Comparison of ENCODE assay signal across 21 mouse cellular contexts in genomic region chr11:120442765-120443280, GRCm38 (mm10). TPM values are rescaled to one million over a fixed set of nuclear protein-coding genes. Genes with fewer than 3 reads are reported as not detected.
"Had no signal": no experiment of that assay in that cellular context is flagged by ENCODE, and none has a peak within 500 bp of the region (broad histone marks: within the 10 kb centered on the region; RNA-seq: fewer than 3 reads in every experiment).

No protein-coding gene starts in this region.

- H3K4me3 ChIP-seq: kidney, embryonic 15.5 days; limb, embryonic 10.5 days; limb, embryonic 13.5 days; liver, embryonic 15.5 days; midbrain, embryonic 13.5 days had no signal

- DNase-seq: kidney, adult 11 months; kidney, postnatal 10 days; liver; lung, adult 2 months; lung, postnatal 14 days; lung, postnatal 4 days; thymus, adult 2 months; thymus, postnatal 14 days; thymus, postnatal 4 days had no signal

- H3K36me3 ChIP-seq: kidney, embryonic 15.5 days; limb, embryonic 10.5 days; limb, embryonic 13.5 days; liver, embryonic 15.5 days; midbrain, embryonic 13.5 days had no signal

- ATAC-seq: inflammation-experienced regulatory T-cells, adult 6 months; midbrain, embryonic 13.5 days had no signal

- H3K27me3 ChIP-seq: kidney, embryonic 15.5 days; limb, embryonic 13.5 days; liver, embryonic 15.5 days; midbrain, embryonic 13.5 days had no signal

- H3K9me3 ChIP-seq: kidney, embryonic 15.5 days; limb, embryonic 10.5 days; limb, embryonic 13.5 days; liver, embryonic 15.5 days; midbrain, embryonic 13.5 days had no signal

- H3K9ac ChIP-seq: kidney, embryonic 15.5 days; limb, embryonic 13.5 days; liver, embryonic 15.5 days; midbrain, embryonic 13.5 days had no signal

- H3K4me1 ChIP-seq: limb, embryonic 10.5 days; limb, embryonic 13.5 days; midbrain, embryonic 13.5 days had no signal

- H3K4me2 ChIP-seq: kidney, embryonic 15.5 days; limb, embryonic 13.5 days; liver, embryonic 15.5 days; midbrain, embryonic 13.5 days had no signal

- H3K27ac ChIP-seq: kidney, embryonic 15.5 days; limb, embryonic 10.5 days; limb, embryonic 13.5 days; liver, embryonic 15.5 days; midbrain, embryonic 13.5 days had no signal

RNA-seq across cellular contexts. Expression of gene Tspan10, which starts 0.4 kb away (rescaled TPM):
- total RNA-seq: megakaryocyte progenitor cell, adult 5-6 weeks had no signal
- polyA plus RNA-seq: kidney, embryonic 15.5 days; limb, embryonic 10.5 days; limb, embryonic 13.5 days; liver, embryonic 15.5 days; lung, embryonic 16.5 days; midbrain, embryonic 13.5 days; midbrain, postnatal 0 days; neural tube, embryonic 11.5 days; neural tube, embryonic 14.5 days; stomach, embryonic 16.5 days had no signal

RNA-seq across cellular contexts. Expression of gene Pde6g, which starts 10.5 kb away (rescaled TPM):
- total RNA-seq: midbrain, postnatal 0 days had no signal
- polyA plus RNA-seq: limb, embryonic 10.5 days; neural tube, embryonic 11.5 days had no signal
